Mouse (Mus musculus): ENCODE data around the gene Slc38a9. TPM values are rescaled to one million over a fixed set of nuclear protein-coding genes. Genes with fewer than 3 reads are reported as not detected.

The Slc38a9 gene
- polyA plus RNA-seq, 1 experiment from 2014 or later, result 21.0 TPM

DNA sequence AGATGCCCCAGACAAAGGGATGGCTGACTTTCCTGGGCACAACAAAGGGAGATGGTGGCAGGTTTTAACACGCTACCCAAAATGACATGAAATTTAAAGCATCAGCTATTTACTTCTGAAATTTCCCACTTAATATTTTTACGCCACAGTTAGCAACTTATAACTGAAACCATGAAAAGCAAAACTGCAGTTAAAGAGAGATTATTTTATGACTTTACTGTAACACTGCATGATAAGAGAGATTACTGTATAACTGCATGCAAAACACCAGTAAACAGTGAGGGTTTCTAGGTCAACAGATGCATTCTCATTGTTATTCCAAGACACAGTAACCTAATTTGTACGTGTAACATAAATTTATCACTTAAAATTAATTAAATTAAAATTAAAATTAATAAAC, 15.6 kb upstream of the Slc38a9 start:
- H3K27me3 ChIP-seq (ENCODE audit: control insufficient read depth, insufficient read depth, low read length), result no peaks in the 10 kb centered on the region
- 87% methylated on average over 3 of the region's 3 CpGs for WGBS

GRCm38 (mm10) chr13:112645529-112646186, 14.9 kb upstream of the Slc38a9 start:
- no peaks in the 10 kb centered on the region for H3K4me1 ChIP-seq (replicated peaks; ENCODE audit: control insufficient read depth, insufficient read depth, low read length)
- DNase-seq (ENCODE audit: low spot score), result no peak
- no peak overlapping the region for H3K9ac ChIP-seq
- no peaks in the 10 kb centered on the region for H3K36me3 ChIP-seq (replicated peaks; ENCODE audit: control insufficient read depth, insufficient read depth)
- H3K4me3 ChIP-seq (replicated peaks; ENCODE audit: low read length), result no peak overlapping the region
- H3K4me2 ChIP-seq (replicated peaks), result no peak overlapping the region
- no peaks in the 10 kb centered on the region for H3K27me3 ChIP-seq (ENCODE audit: control insufficient read depth, insufficient read depth, low read length)
- 75% methylated on average over 1 of the region's 1 CpGs for WGBS
- H3K27ac ChIP-seq, result no peak overlapping the region
- H3K9me3 ChIP-seq (ENCODE audit: control insufficient read depth, low read length), result no peaks in the 10 kb centered on the region
- ATAC-seq (ENCODE audit: low FRiP score), result no peak

More for the DNA sequence above, 15.6 kb upstream of the Slc38a9 start:
- H3K27ac ChIP-seq, result no peak overlapping the region
- no peaks in the 10 kb centered on the region for H3K9me3 ChIP-seq (ENCODE audit: control insufficient read depth, low read length)
- H3K4me2 ChIP-seq (replicated peaks), result no peak overlapping the region
- no peak overlapping the region for H3K4me3 ChIP-seq (replicated peaks; ENCODE audit: low read length)
- no peak overlapping the region for H3K9ac ChIP-seq
- H3K4me1 ChIP-seq (replicated peaks; ENCODE audit: control insufficient read depth, insufficient read depth, low read length), result no peaks in the 10 kb centered on the region
- DNase-seq (ENCODE audit: low spot score) (no peak), ATAC-seq (ENCODE audit: low FRiP score) (no peak)
- H3K36me3 ChIP-seq (replicated peaks; ENCODE audit: control insufficient read depth, insufficient read depth), result no peaks in the 10 kb centered on the region

DNA sequence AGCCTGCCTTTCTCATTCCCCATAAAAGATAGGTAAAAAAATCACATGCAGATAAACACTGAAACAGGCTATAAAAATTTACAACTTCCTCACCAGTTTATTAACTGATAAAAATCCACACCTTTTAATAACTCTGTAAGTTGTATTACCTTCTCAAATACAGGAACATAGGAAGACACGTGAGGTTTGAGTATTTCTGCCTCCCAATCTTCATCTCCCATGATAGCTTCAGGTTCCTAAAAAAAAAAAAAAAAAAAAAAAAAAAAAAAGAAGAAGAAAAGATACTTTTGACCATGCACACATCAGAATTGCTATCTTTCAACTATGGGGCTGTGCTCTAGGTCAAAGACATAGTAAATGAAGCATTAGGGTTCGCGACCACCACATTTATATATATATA, 9.4 kb upstream of the Slc38a9 start:
- Histone ChIP-seq H3K4me3 (replicated peaks; ENCODE audit: low read length) (no peak overlapping the region), H3K36me3 (replicated peaks; ENCODE audit: control insufficient read depth, insufficient read depth) (no peaks in the 10 kb centered on the region), H3K9ac (no peak overlapping the region), H3K27ac (no peak overlapping the region), H3K4me1 (replicated peaks; ENCODE audit: control insufficient read depth, insufficient read depth, low read length) (no peaks in the 10 kb centered on the region), H3K4me2 (replicated peaks) (no peak overlapping the region), H3K9me3 (ENCODE audit: control insufficient read depth, low read length) (peaks cover 12% of the 10 kb centered on the region; the same call in 1 of the 2 replicates), H3K27me3 (ENCODE audit: control insufficient read depth, insufficient read depth, low read length) (no peaks in the 10 kb centered on the region)
- 92% methylated on average over 3 of the region's 3 CpGs for WGBS
- DNase-seq (ENCODE audit: low spot score), result no peak
- ATAC-seq (ENCODE audit: low FRiP score), result no peak

GRCm38 (mm10) chr13:112652205-112652604, 8.3 kb upstream of the Slc38a9 start, which contains the start of gene Ddx4:
Ddx4 (minus strand) TSS chr13:112652475.
- no peaks in the 10 kb centered on the region for H3K4me1 ChIP-seq (replicated peaks; ENCODE audit: control insufficient read depth, insufficient read depth, low read length)
- no peak within 1 kb of the TSS for H3K9ac ChIP-seq
- H3K36me3 ChIP-seq (replicated peaks; ENCODE audit: control insufficient read depth, insufficient read depth), result no peaks in the 10 kb centered on the region
- H3K4me2 ChIP-seq (replicated peaks), result no peak within 1 kb of the TSS
- no peak within 1 kb of the TSS for H3K4me3 ChIP-seq (replicated peaks; ENCODE audit: low read length)
- 75% methylated on average over 45 of the region's 45 CpGs for WGBS
- no peaks in the 10 kb centered on the region for H3K27me3 ChIP-seq (ENCODE audit: control insufficient read depth, insufficient read depth, low read length)
- peaks cover 12% of the 10 kb centered on the region; the same call in 1 of the 2 replicates for H3K9me3 ChIP-seq (ENCODE audit: control insufficient read depth, low read length)
- DNase-seq (ENCODE audit: low spot score), result no peak
- no peak for ATAC-seq (ENCODE audit: low FRiP score)
- no peak within 1 kb of the TSS for H3K27ac ChIP-seq

GRCm38 (mm10) chr13:112659986-112660573, 471 bp upstream of the Slc38a9 start:
- 5% methylated on average over 10 of the region's 10 CpGs for WGBS
- Histone ChIP-seq H3K4me3 (replicated peaks; ENCODE audit: low read length) (peak overlapping the region; percentile 68), H3K4me2 (replicated peaks) (peak overlapping the region; percentile 77), H3K4me1 (replicated peaks; ENCODE audit: control insufficient read depth, insufficient read depth, low read length) (peaks cover 7% of the 10 kb centered on the region), H3K36me3 (replicated peaks; ENCODE audit: control insufficient read depth, insufficient read depth) (no peaks in the 10 kb centered on the region), H3K9me3 (ENCODE audit: control insufficient read depth, low read length) (no peaks in the 10 kb centered on the region), H3K9ac (peak overlapping the region; percentile 55), H3K27ac (no peak overlapping the region), H3K27me3 (ENCODE audit: control insufficient read depth, insufficient read depth, low read length) (no peaks in the 10 kb centered on the region)
- peak; percentile 35; the same call in 1 of the 2 replicates for ATAC-seq (ENCODE audit: low FRiP score)
- DNase-seq (ENCODE audit: low spot score), result no peak

GRCm38 (mm10) chr13:112661687-112662086, 1.1 kb downstream of the Slc38a9 start:
- no peaks in the 10 kb centered on the region for H3K36me3 ChIP-seq (replicated peaks; ENCODE audit: control insufficient read depth, insufficient read depth)
- H3K27ac ChIP-seq, result no peak overlapping the region
- no peaks in the 10 kb centered on the region for H3K9me3 ChIP-seq (ENCODE audit: control insufficient read depth, low read length)
- H3K4me2 ChIP-seq (replicated peaks), result peak overlapping the region; percentile 77
- H3K27me3 ChIP-seq (ENCODE audit: control insufficient read depth, insufficient read depth, low read length), result no peaks in the 10 kb centered on the region
- no peak for DNase-seq (ENCODE audit: low spot score)
- WGBS, result 80% methylated on average over 2 of the region's 2 CpGs
- ATAC-seq (ENCODE audit: low FRiP score), result no peak
- H3K4me1 ChIP-seq (replicated peaks; ENCODE audit: control insufficient read depth, insufficient read depth, low read length), result peaks cover 7% of the 10 kb centered on the region
- H3K9ac ChIP-seq, result no peak overlapping the region
- 0 out of 2 replicates have a peak overlapping the region, but pooled peaks have one; percentile 68 for H3K4me3 ChIP-seq (replicated peaks; ENCODE audit: low read length)

GRCm38 (mm10) chr13:112666433-112667024, 6.0 kb downstream of the Slc38a9 start:
- Histone ChIP-seq H3K4me3 (replicated peaks; ENCODE audit: low read length) (no peak overlapping the region), H3K4me1 (replicated peaks; ENCODE audit: control insufficient read depth, insufficient read depth, low read length) (peaks cover 2% of the 10 kb centered on the region), H3K4me2 (replicated peaks) (no peak overlapping the region), H3K27ac (no peak overlapping the region), H3K9ac (no peak overlapping the region), H3K27me3 (ENCODE audit: control insufficient read depth, insufficient read depth, low read length) (no peaks in the 10 kb centered on the region), H3K36me3 (replicated peaks; ENCODE audit: control insufficient read depth, insufficient read depth) (peaks cover 22% of the 10 kb centered on the region), H3K9me3 (ENCODE audit: control insufficient read depth, low read length) (no peaks in the 10 kb centered on the region)
- DNase-seq (ENCODE audit: low spot score) (no peak), ATAC-seq (ENCODE audit: low FRiP score) (no peak)
- 92% methylated on average over 10 of the region's 10 CpGs for WGBS

DNA sequence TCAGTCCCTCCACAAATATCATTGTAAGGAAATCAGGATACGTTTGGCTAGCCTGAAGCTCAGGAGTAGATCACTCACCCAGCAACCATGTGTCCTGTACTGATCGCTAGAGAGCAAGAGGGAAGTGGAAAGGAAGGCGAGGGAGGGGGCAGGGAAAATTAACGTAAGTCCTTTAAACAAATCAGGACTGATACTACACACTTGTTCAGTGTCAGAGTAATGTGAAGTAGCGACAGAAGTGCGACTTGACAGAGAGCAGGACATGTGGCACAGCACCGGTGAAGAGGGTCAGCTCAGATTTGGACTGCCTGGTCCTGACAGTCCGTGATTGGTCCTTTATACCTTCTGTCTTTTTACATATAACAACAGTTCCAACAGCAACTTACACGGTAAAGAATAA, 6.7 kb downstream of the Slc38a9 start:
- WGBS, result 87% methylated on average over 9 of the region's 9 CpGs

GRCm38 (mm10) chr13:112671708-112672107, 11.2 kb downstream of the Slc38a9 start:
- DNase-seq (ENCODE audit: low spot score) (no peak), ATAC-seq (ENCODE audit: low FRiP score) (no peak)
- 72% methylated on average over 13 of the region's 13 CpGs for WGBS
- no peak overlapping the region for H3K4me2 ChIP-seq (replicated peaks)
- no peaks in the 10 kb centered on the region for H3K9me3 ChIP-seq (ENCODE audit: control insufficient read depth, low read length)
- H3K4me1 ChIP-seq (replicated peaks; ENCODE audit: control insufficient read depth, insufficient read depth, low read length), result no peaks in the 10 kb centered on the region
- H3K4me3 ChIP-seq (replicated peaks; ENCODE audit: low read length), result no peak overlapping the region
- H3K27ac ChIP-seq, result no peak overlapping the region
- H3K27me3 ChIP-seq (ENCODE audit: control insufficient read depth, insufficient read depth, low read length), result no peaks in the 10 kb centered on the region
- H3K9ac ChIP-seq, result no peak overlapping the region
- H3K36me3 ChIP-seq (replicated peaks; ENCODE audit: control insufficient read depth, insufficient read depth), result peaks cover 40% of the 10 kb centered on the region

More for the DNA sequence above, 6.7 kb downstream of the Slc38a9 start:
- no peak for ATAC-seq (ENCODE audit: low FRiP score)
- no peak overlapping the region for H3K4me2 ChIP-seq (replicated peaks)
- no peak overlapping the region for H3K4me3 ChIP-seq (replicated peaks; ENCODE audit: low read length)
- no peak overlapping the region for H3K27ac ChIP-seq
- no peaks in the 10 kb centered on the region for H3K9me3 ChIP-seq (ENCODE audit: control insufficient read depth, low read length)
- peaks cover 28% of the 10 kb centered on the region for H3K36me3 ChIP-seq (replicated peaks; ENCODE audit: control insufficient read depth, insufficient read depth)
- H3K27me3 ChIP-seq (ENCODE audit: control insufficient read depth, insufficient read depth, low read length), result no peaks in the 10 kb centered on the region
- DNase-seq (ENCODE audit: low spot score), result no peak
- H3K9ac ChIP-seq, result no peak overlapping the region
- H3K4me1 ChIP-seq (replicated peaks; ENCODE audit: control insufficient read depth, insufficient read depth, low read length), result no peaks in the 10 kb centered on the region

All from hindbrain, embryonic 14.5 days (tissue).